Mouse (Mus musculus): ENCODE results near the gene Stxbp2. TPM values are rescaled to one million over a fixed set of nuclear protein-coding genes. Genes with fewer than 3 reads are reported as not detected.

Gene Stxbp2
- total and polyA plus RNA-seq, 3 experiments, result 81.1 to 186 (median 117) TPM

DNA sequence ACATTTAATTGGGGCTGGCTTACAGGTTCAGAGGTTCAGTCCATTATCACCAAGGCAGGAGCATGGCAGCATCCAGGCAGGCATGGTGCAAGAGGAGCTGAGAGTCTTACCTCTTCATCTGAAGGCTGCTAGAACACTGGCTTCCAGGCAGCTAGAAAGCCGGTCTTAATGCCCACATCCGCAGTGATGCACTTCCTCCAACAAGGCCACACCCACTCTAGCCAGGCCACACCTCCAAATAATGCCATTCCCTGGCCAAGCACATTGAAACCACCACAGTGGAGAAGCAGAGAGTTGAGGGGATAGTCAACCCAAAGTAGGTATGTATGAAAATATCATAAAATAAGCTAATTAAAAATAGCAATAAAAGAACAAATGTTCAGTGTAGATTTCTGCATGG, 39.6 kb downstream of the Stxbp2 start:
- 0 out of 4 replicates have a peak, but pooled peaks cover 0 to 8% of the 10 kb centered on the region in 2 experiments for H3K4me1 ChIP-seq (ENCODE audit: control insufficient read depth in 1 of 2, insufficient read depth in 2 of 2, low read length in 2 of 2)
- no peak overlapping the region for H3K4me3 ChIP-seq (ENCODE audit: control insufficient read depth in 1 of 2, insufficient read depth in 1 of 2, low read depth in 2 of 2, low read length in 2 of 2)
- no peaks in the 10 kb centered on the region for H3K79me2 ChIP-seq (ENCODE audit: control insufficient read depth, insufficient read depth, low read length, poor library complexity)
- TF ChIP-seq POLR2AphosphoS5 (IDR thresholded peaks at IDR 0.05; ENCODE audit: borderline replicate concordance, low read depth, low read length) (no peak), ZNF384 (IDR thresholded peaks at IDR 0.05; ENCODE audit: low read depth, low read length) (no peak), CHD2 (IDR thresholded peaks at IDR 0.05; ENCODE audit: low read length) (no peak), USF2 (IDR thresholded peaks at IDR 0.05; ENCODE audit: borderline replicate concordance in 1 of 2, insufficient read depth in 1 of 2, low read depth in 1 of 2, low read length in 2 of 2) (no peak)
- H3K27ac ChIP-seq (ENCODE audit: control insufficient read depth, low read depth, low read length), result no peak overlapping the region
- peaks cover 0 to 4% of the 10 kb centered on the region in 2 experiments; a peak in 1 of 4 replicates for H3K27me3 ChIP-seq (ENCODE audit: control insufficient read depth in 1 of 2, insufficient read depth in 2 of 2, low read length in 2 of 2)
- no peaks in the 10 kb centered on the region for H3K9me3 ChIP-seq (replicated peaks; ENCODE audit: insufficient read depth, low read length)
- peaks cover 0 to 1% of the 10 kb centered on the region in 2 experiments; a peak in 2 of 4 replicates for H3K36me3 ChIP-seq (ENCODE audit: control insufficient read depth in 1 of 2, insufficient read depth in 2 of 2, low read length in 2 of 2)
- no peak overlapping the region for H3K9ac ChIP-seq (ENCODE audit: control insufficient read depth, low read depth, low read length, poor library complexity, severe bottlenecking)
- DNase-seq (ENCODE audit: low read depth, low spot score), result no peak

DNA sequence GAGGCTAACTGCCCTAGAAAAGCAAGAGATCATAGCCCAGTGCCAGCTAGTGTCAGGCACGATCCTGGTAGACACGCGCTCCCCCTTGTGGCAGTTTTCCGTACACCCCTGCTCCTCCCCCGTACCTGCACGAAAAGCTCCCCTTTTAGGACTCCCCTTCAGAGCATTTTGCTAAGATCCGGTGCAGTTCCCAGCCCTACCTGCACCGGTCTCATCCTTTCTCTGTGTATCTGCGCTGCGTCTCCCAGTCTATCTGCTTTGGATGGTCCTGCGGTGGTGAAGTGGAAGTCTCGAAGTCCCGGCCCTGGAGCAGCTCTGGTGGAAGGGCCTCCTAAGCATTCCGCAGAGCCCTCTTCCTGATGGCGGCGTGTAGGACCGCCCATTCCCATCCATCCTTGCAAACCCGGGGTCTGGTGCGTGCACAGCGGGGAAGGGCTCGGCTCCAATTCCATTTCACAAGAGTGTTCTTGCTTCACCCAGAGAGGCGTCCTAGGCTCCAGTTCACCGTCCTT, 41.3 kb downstream of the Stxbp2 start, which contains the start of gene Fcor:
Gene Fcor, minus strand, starts transcription at position 383 of the 512 bp plus-strand sequence.
- Histone ChIP-seq H3K9me3 (replicated peaks; ENCODE audit: insufficient read depth, low read length) (no peaks in the 10 kb centered on the region), H3K9ac (ENCODE audit: control insufficient read depth, low read depth, low read length, poor library complexity, severe bottlenecking) (peak within 1 kb of the TSS; percentile 46), H3K36me3 (ENCODE audit: control insufficient read depth in 1 of 2, insufficient read depth in 2 of 2, low read length in 2 of 2) (peaks cover 0 to 4% of the 10 kb centered on the region in 2 experiments; a peak in 2 of 4 replicates), H3K27me3 (ENCODE audit: control insufficient read depth in 1 of 2, insufficient read depth in 2 of 2, low read length in 2 of 2) (0 out of 4 replicates have a peak, but pooled peaks cover 0 to 1% of the 10 kb centered on the region in 2 experiments), H3K4me1 (ENCODE audit: control insufficient read depth in 1 of 2, insufficient read depth in 2 of 2, low read length in 2 of 2) (peaks cover 0 to 6% of the 10 kb centered on the region in 2 experiments; a peak in 2 of 4 replicates), H3K27ac (ENCODE audit: control insufficient read depth, low read depth, low read length) (no peak within 1 kb of the TSS), H3K4me3 (ENCODE audit: control insufficient read depth in 1 of 2, insufficient read depth in 1 of 2, low read depth in 2 of 2, low read length in 2 of 2) (peak within 1 kb of the TSS; percentile 57 to 60), H3K79me2 (ENCODE audit: control insufficient read depth, insufficient read depth, low read length, poor library complexity) (peaks cover 7% of the 10 kb centered on the region)
- peak; percentile 81 for DNase-seq (ENCODE audit: low read depth, low spot score)
- TF ChIP-seq ETS1 (IDR thresholded peaks at IDR 0.05; ENCODE audit: low read depth, low read length) (no peak), RAD21 (IDR thresholded peaks at IDR 0.05; ENCODE audit: low read depth, low read length) (peak; percentile 92), POLR2AphosphoS2 (IDR thresholded peaks at IDR 0.05; ENCODE audit: low read length) (no peak), CTCF (IDR thresholded peaks at IDR 0.05 in 2 of 3, conservative IDR thresholded peaks at IDR 0.05 in 1 of 3; ENCODE audit: control insufficient read depth in 1 of 3, insufficient read depth in 1 of 3, low read depth in 2 of 3, low read length in 3 of 3, poor library complexity in 1 of 3, severe bottlenecking in 1 of 3) (peak; percentile 88 to 94 (median 92)), TBP (IDR thresholded peaks at IDR 0.05; ENCODE audit: low read depth, low read length) (0 out of 2 replicates have a peak, but pooled peaks have one; percentile 21), SMC3 (IDR thresholded peaks at IDR 0.05; ENCODE audit: low read depth, low read length) (peak; percentile 94), CHD1 (IDR thresholded peaks at IDR 0.05; ENCODE audit: low read depth, low read length) (no peak), ZC3H11A (IDR thresholded peaks at IDR 0.05; ENCODE audit: low read depth, low read length) (peak; percentile 83)

DNA sequence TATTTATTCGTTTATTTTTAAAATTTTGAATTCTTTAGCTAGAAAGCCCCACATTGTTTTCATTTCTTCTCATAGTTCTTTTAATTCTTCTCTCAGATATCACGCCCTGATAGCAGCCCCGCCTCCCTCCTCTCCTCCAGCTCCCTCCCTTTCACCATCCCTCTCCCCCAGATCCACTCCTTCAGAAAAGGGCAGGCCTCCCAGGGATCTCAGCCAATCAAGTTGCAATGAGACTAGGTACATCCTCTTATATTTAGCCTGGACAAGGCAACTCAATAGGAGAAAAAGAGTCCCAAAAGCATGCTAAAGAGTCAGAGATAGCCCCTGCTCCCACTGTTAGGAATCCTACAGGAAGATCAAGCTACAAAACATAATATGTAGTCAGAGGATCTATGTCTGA, 43.9 kb downstream of the Stxbp2 start:
- no peaks in the 10 kb centered on the region for H3K9me3 ChIP-seq (replicated peaks; ENCODE audit: insufficient read depth, low read length)
- H3K27me3 ChIP-seq (ENCODE audit: control insufficient read depth in 1 of 2, insufficient read depth in 2 of 2, low read length in 2 of 2), result no peaks in the 10 kb centered on the region
- H3K36me3 ChIP-seq (ENCODE audit: control insufficient read depth in 1 of 2, insufficient read depth in 2 of 2, low read length in 2 of 2), result peaks cover 0 to 13% of the 10 kb centered on the region in 2 experiments; a peak in 2 of 4 replicates
- H3K27ac ChIP-seq (ENCODE audit: control insufficient read depth, low read depth, low read length), result no peak overlapping the region
- H3K4me1 ChIP-seq (ENCODE audit: control insufficient read depth in 1 of 2, insufficient read depth in 2 of 2, low read length in 2 of 2), result peaks cover 0 to 12% of the 10 kb centered on the region in 2 experiments; a peak in 2 of 4 replicates
- no peak overlapping the region for H3K4me3 ChIP-seq (ENCODE audit: control insufficient read depth in 1 of 2, insufficient read depth in 1 of 2, low read depth in 2 of 2, low read length in 2 of 2)
- DNase-seq (ENCODE audit: low read depth, low spot score), result peak; percentile 52
- H3K79me2 ChIP-seq (ENCODE audit: control insufficient read depth, insufficient read depth, low read length, poor library complexity), result peaks cover 32% of the 10 kb centered on the region
- TF ChIP-seq ZC3H11A (IDR thresholded peaks at IDR 0.05; ENCODE audit: low read depth, low read length) (no peak), CTCF (IDR thresholded peaks at IDR 0.05 in 2 of 3, conservative IDR thresholded peaks at IDR 0.05 in 1 of 3; ENCODE audit: control insufficient read depth in 1 of 3, insufficient read depth in 1 of 3, low read depth in 2 of 3, low read length in 3 of 3, poor library complexity in 1 of 3, severe bottlenecking in 1 of 3) (no peak), ELF1 (IDR thresholded peaks at IDR 0.05; ENCODE audit: low read depth, low read length) (no peak), MAFK (IDR thresholded peaks at IDR 0.05; ENCODE audit: borderline replicate concordance, low read depth, low read length) (no peak), GATA1 (IDR thresholded peaks at IDR 0.05; ENCODE audit: low read depth, low read length) (no peak), NRF1 (IDR thresholded peaks at IDR 0.05; ENCODE audit: insufficient read depth, low read depth, low read length, poor library complexity, severe bottlenecking) (no peak), TBP (IDR thresholded peaks at IDR 0.05; ENCODE audit: low read depth, low read length) (no peak), E2F4 (IDR thresholded peaks at IDR 0.05; ENCODE audit: borderline replicate concordance, low read depth, low read length) (no peak), RCOR1 (IDR thresholded peaks at IDR 0.05; ENCODE audit: low read depth, low read length) (no peak), MYC (IDR thresholded peaks at IDR 0.05; ENCODE audit: low read depth, low read length) (no peak), MAX (IDR thresholded peaks at IDR 0.05; ENCODE audit: low read length) (no peak), JUND (IDR thresholded peaks at IDR 0.05; ENCODE audit: low read depth, low read length) (no peak), CHD1 (IDR thresholded peaks at IDR 0.05; ENCODE audit: low read depth, low read length) (no peak), MYB (IDR thresholded peaks at IDR 0.05; ENCODE audit: low read depth, low read length) (no peak), ZMIZ1 (IDR thresholded peaks at IDR 0.05; ENCODE audit: low read depth, low read length) (no peak), MXI1 (IDR thresholded peaks at IDR 0.05; ENCODE audit: low read depth, low read length) (no peak)
- H3K9ac ChIP-seq (ENCODE audit: control insufficient read depth, low read depth, low read length, poor library complexity, severe bottlenecking), result no peak overlapping the region
